Mouse (Mus musculus): Measurements from ENCODE around the gene Cyp2d11.

GRCm38 (mm10) chr15:82403606-82404005 lies 9.8 kb upstream of the Cyp2d11 start:
- TF ChIP-seq POLR2A (IDR thresholded peaks at IDR 0.05; ENCODE audit: insufficient read depth, low read length), result no peak
- TF ChIP-seq EP300 (IDR thresholded peaks at IDR 0.05; ENCODE audit: insufficient read depth, low read depth, low read length), result no peak

All from ES-Bruce4 (cell line).